Mouse (Mus musculus): ENCODE results near the gene Olfr193.
"Not testable (repeated sequence)": the region's sequence is repeated elsewhere in the genome, so short reads cannot be mapped to it uniquely, and the experiment has no call there.

Olfr193 gene

DNA sequence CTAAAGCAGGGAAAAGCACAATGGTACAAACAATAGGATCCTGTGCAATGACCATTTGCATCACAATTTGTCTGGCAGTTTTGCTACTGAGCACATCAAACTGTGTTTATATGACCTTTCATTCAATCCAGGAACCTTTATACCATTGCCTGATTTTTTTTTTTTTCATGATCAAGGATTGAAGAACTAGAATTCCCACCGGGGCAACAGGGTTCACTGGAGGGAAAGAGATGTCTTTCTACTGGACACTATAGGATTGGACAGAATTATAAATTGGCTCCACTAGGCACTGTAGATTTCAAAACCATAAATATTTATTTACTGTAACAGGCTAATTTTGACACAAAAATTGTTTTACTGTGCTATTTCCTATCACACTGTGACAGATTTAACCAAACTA, at the start of gene Olfr193:
Olfr193 (minus strand) TSS at position 101 of the 400 bp plus-strand sequence.
- no peak for DNase-seq

DNA sequence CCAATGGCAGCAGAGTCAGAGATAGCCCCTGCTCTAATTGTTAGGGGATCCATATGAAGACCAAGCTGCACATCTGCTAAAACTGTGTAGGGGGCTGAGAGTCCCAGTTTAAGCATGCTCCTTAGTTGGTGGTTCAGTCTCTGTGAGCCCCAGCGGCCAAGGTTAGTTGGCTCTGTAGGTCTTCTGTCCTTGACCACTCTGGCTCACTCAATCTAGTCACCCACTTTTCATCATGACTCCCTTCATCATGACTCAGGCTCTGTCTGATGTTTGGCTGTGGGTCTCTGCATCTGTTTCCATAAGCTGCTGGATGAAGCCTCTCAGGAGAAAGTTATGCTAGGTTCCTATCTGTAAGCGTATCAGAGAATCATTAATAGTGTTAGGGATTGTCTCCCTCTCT, 40.3 kb upstream of the Olfr193 start:
- no peak for DNase-seq

DNA sequence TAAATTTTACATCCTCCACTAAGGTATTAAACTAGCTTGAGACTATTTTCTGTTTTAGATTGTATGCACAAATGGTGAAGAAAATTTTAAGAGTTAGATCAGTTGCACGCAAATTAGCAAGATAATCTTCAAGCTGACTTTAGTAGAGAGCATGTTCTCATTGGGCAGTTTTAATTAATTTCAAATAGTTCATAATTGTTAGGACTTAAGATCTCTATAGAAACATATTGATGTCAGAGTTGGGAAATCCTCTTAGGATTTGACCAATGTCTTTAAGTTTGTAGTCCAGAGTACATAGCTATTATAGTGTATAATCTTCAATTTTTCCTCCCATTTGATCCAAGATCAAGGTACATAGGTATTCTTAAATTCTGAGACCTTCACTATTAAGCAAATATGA, 35.1 kb upstream of the Olfr193 start, which contains the start of gene Olfr195:
Olfr195 (plus strand) TSS at position 301 of the 400 bp plus-strand sequence.
- no peak for DNase-seq

DNA sequence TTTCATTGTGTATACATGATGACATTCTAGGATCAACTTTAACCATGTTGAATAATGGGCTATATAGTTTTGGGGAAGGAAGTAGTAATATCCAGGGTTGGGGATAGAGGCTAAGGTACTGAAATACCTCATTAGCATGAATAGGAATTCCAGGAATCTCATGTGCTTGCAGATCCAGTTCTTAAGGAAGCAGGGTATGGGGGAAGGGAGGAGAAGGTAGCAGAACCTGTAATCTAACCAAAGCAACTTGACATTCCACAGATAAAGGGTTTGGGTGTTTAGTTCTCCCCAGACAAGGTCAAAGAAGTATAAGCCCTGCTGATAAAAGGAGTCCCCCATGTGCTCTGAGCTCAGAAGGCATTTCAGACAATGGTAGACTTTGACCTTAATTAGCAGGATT, 29.4 kb upstream of the Olfr193 start:
- DNase-seq = no peak

DNA sequence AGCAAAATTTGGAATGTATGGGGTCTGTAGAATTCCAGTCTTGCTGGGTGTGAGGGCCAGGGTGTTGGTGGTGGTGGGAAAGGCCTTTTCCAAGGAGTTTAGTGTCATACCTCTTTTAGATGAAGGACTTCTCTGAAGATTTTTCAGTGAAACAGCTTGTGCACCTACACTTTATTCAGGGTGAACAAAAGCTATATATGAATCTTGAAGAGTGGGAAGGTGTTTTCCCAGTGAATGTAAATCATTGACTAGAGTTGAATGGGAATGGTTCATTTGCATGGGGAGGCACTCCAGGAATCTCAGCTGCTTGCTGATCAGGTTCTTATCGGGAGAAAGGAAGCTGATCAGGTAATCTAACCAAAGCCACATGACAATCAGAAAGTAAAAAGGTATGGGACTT, 19.1 kb upstream of the Olfr193 start:
- DNase-seq = no peak

DNA sequence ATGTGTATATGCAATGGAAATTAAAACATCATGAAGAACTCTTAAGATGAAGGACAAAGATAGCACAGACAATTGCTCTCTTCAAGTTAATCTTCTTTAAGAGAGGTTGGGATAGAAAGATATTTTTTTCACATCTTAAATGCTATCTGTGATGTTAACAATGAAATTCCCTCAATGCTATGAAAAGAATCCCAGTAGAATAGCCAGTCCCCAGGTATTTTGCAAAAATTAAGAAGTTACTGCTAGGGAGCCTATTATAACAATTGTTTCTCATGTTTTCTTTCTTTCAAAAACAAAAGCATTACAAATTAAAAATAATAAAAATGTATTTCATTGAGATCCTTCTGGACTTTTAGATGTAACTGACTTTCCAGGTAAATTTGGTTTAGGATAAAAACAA, 9.3 kb upstream of the Olfr193 start, which contains the start of gene Olfr194:
Olfr194 (minus strand) TSS at position 101 of the 400 bp plus-strand sequence.
- DNase-seq = no peak

DNA sequence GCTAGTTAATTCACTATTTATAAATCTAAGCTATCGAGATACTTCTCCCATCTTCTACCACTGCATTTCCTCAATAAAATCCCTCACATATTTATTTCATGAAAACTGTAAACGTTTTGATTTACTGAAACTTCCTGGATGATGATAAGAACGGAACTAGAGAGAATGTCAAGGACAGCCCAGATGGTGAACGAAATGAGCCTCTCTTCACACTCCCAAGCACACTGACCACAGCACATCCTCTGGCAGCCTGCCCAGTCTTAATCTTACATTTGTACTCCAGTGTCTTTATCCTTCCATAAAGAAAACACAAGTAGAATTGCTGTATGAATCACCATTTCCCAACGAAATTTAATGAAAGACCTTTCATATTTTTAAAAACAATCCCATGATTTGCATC, 3.2 kb downstream of the Olfr193 start:
- DNase-seq = not testable (repeated sequence)

DNA sequence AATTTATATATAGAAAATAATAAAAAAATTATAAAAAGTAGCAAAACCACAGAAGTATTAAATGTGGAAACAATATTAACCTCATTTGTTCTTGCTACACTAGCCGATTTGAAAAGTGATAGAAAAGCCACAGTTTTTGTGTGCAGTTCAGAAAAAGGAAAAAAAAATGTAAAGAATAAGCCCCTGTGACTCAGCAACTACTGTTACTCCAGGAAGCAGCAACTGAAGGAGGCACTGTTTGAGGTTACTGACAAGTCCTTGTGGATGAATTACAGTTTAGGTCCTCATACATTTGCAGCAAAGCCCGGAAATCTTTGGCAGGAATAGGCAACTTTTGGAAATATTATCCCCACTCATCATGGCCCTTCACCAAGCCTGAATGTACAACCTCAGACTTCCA, 6.4 kb downstream of the Olfr193 start:
- no peak for DNase-seq

DNA sequence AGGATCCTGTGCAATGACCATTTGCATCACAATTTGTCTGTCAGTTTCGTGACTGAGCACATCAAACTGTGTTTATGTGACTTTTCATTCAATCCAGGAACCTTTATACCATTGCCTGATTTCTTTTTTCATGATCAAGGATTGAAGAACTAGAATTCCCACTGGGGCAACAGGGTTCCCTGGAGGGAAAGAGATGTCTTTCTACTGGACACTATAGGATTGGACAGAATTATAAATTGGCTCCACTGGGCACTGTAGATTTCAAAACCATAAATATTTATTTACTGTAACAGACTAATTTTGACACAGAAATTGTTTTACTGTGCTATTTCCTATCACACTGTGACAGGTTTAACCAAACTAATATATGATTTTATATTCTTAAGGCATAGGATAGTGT, 22.0 kb downstream of the Olfr193 start, which contains the start of gene Olfr191:
Olfr191 (minus strand) TSS at position 101 of the 400 bp plus-strand sequence.
- not testable (repeated sequence) for DNase-seq

DNA sequence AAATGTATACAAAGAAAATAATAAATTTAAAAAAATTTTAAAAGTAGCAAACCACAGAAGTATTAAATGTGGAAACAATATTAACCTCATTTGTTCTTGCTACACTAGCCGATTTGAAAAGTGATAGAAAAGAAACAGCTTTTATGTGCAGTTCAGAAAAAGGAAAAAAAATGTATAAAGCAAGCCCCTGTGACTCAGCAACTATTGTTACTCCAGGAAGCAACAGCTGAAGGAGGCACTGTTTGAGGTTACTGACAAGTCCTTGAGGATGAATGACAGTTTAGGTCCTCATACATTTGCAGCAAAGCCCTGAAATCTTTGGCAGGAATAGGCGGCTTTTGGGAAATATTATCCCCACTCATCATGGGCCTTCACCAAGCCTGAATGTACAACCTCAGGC, 30.6 kb downstream of the Olfr193 start:
- not testable (repeated sequence) for DNase-seq

DNA sequence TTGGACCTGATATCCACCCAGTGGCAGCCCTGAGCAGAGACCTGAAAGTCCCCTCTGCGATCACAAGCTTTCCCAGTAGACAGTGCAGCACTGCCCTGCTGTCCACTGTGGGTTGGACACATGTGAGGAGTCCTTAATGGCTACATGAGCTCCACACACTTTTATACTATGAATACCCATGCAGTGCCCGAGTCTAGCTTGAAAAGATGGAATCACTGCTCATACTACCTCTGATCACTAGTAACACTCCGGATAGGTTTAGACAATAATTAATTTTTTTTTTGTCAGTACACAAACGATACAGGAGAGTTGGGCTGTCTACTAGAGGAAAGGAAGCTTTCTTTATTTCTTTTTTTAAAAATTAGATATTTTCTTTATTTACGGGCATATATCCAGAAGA, 33.8 kb downstream of the Olfr193 start, which contains the start of gene Olfr190:
Olfr190 (minus strand) TSS at position 101 of the 400 bp plus-strand sequence.
- no peak for DNase-seq

DNA sequence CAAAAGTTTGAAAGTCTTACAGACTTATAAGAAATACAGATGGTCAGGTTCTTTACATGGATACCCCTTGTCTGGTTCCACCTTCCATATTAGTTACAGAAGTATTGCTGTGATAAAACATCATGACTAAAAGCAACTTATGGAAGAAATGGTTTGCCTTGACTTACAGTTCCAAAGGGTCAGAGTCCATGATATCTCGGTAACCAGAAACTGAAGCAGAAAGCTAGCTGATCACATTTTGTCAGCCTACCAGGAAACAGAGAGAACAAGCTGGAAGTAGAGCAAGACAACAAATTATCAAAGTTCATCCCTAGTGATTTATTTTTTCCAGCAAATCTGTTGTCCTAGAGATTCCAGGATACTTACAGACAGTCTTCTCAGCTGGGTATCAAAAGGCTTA, 38.2 kb downstream of the Olfr193 start:
- DNase-seq = no peak

DNA sequence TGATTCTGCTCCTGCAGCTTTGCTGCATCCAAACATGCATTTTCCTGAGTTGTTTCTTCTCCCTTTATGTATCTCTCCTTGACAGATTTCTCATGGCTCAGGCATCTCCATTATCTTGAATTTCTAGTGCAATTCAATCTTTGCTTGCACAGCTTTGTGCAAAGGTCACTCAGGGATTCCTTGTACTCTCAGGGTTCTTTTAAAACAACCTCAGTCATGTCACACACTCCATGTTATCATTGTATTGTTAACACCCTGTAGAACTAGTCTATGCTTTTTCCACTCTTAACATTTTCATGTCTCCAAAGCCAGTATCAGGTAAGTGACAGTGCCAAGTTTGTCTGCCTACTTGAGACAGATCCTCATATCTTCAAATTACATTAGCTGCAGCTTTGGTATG, 39.9 kb downstream of the Olfr193 start:
- DNase-seq = no peak

DNA sequence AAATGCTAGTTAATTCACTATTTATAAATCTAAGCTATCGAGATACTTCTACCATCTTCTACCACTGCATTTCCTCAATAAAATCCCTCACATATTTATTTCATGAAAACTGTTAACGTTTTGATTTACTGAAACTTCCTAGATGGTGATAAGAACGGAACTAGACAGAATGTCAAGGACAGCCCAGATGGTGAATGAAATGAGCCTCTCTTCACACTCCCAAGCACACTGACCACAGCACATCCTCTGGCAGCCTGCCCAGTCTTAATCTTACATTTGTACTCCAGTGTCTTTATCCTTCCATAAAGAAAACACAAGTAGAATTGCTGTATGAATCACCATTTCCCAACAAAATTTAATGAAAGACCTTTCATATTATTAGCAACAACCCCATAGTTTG, 49.3 kb downstream of the Olfr193 start:
- DNase-seq = not testable (repeated sequence)

Measured in cerebellum, adult 9-11 months (tissue).